Mouse (Mus musculus): ENCODE results near the gene Pycr1. TPM values are rescaled to one million over a fixed set of nuclear protein-coding genes. Genes with fewer than 3 reads are reported as not detected.
A peak's percentile ranks its signal among the peaks of the same experiment; 100 is the strongest.

Gene Pycr1
- total RNA-seq, 2 experiments from 2014 or later: 5.1 to 5.2 TPM

DNA sequence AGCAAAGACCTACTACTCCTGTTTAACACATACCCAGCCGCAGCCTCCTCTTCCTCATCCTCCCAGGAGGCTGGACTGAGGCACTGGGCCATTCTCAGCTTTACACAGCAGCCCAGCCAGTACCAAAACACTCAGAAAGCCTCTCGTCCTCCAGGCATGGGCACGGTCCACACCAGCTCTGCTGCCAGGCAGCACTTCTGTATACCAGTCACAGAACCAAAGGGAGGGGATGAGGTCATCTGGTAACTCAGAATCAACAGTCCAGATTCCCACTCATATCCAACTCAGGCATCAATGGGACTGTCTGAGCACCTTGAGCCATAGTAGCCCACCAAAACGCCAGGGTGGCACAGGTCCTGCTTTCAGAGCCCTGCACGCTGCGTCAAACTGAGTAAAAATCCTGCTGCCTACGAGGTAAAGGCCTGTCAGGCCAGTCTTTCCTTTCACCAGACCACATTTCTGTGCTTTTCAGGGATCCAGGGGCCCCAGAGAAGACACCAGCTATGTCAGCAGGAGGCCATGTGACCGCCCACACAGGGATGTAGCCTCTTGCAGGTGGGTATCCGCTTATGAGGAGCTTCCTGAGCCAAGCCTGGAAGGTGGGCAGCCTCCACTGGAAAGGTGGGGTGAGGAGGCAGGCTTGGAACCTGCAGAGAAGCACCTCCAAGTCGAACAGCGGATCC lies 16.6 kb downstream of the Pycr1 start:
- DNase-seq: no peak

DNA sequence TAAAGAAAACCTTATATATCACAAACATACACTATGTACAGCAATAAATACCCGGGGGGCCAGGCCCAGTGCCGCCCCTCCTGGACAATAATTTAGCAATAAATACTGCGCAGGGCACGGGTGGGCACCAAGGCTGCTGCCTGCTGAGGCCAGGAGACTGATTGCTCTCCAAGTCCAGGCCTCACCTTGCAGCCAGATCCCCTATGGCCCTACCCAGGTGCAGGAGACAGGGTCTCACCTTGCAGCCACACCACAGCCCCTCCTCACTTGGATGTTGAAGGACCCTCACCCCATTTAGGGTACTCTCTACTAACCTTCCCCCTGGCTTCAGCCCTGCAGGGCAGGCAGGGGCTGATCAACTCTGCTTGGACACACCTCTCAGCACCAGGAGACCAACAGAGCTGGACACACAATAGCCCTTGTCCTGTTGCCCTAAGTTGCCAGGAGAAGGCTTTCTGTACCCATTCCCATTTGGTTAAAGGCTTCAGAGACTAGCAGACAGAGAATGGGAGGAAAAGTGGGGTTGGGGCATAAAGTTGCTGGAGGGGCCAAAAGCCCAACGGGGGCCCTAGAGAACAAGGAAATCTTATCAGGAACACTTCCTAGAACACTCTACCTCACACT lies 18.3 kb downstream of the Pycr1 start, which contains the start of gene Sirt7:
Gene Sirt7 (minus strand): TSS at position 89 of the 624 bp plus-strand sequence.
- DNase-seq: no peak

DNA sequence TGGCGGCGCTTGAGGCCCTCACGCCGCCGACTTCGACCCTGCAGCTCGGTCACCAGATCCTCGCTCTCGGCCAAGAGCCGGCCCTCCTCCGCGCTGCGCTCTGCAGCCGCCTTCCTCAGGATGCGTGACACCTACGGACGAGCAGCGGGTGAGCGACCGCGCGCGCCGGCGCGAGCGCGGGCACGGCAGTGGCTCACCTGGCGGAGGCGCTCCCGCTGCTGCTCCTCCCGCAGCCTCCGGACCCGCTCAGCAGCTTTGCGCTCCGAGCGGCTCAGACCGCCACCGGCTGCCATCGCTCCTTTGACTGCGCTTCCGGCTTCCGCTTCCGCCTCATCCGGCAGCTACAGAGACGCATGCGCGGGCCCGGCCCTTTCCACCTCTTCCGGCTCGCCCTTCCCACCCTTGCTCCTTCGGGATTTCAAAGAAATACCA lies 18.9 kb downstream of the Pycr1 start:
- DNase-seq: peak; percentile 92

DNA sequence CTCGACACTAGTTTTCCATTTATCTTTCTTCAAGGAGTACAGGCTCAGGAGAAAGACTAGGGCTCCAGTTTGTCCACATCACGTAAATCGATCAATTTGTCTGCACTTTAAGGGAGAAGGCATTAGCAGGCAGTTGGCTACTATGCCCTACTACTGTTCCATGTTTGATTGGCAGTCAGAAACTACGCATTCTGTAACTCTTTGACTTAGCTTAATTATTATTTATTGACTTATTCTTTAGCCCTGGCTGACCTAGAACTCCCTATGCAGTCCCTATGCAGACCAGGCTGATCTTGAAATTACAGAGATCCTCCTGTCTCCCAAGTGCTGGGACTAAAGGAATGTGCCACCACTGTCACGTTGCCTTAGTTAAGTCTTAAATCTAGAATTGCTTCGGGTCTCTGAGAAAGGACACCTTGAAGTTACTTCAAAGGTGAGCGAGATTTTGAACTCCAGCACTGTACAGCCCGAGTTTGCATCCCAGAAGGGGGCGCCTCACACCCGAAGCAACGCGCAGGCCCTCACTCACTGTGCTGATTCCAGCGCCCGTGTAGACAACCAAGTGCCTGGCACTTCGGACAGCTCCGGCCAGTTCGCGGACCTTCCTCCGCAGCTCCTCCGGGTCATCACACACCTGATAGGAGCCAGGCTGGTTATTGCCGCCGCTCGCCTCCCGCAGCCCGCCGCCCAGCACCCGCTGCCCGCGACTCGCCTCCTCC lies 19.4 kb downstream of the Pycr1 start:
- DNase-seq: peak; percentile 81

DNA sequence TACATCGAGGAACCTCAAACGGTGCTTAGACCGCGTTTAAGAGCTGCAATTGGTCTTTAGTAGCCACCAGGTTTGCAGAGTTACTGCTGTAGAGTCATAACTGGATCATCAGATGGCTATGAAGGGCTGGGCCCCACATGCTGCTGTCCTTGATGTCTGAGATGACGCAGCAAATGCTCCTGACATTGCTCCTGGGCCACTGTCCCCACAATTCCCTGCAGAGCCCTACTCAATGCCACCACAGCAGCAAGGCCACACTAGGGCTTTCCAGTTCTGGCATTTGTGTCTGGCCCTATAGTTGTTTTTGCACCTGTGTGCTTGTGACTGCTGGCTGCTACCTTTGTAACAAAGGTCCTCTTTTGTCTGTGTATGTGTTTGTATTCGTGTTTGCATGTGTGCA lies 20.8 kb downstream of the Pycr1 start:
- DNase-seq: no peak

DNA sequence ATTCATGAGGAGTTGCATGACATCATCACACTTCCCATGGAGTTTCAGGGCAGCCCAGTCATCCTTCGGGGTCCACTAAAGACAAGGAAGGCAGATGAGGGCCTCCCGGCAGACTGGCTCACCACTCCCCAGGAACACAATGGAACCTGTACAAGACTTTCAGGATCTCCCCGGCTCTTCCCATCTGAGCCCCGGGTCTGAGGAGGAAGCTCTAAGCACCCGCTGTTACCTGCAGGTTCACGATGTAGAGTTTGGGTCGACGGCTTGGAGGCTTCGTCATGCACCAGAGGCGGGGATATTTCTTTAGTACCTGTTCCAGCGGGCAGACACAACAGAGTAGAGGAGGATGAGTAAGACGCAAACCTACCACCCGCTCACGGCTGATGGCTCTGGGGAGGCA lies 23.4 kb downstream of the Pycr1 start:
- DNase-seq: no peak

DNA sequence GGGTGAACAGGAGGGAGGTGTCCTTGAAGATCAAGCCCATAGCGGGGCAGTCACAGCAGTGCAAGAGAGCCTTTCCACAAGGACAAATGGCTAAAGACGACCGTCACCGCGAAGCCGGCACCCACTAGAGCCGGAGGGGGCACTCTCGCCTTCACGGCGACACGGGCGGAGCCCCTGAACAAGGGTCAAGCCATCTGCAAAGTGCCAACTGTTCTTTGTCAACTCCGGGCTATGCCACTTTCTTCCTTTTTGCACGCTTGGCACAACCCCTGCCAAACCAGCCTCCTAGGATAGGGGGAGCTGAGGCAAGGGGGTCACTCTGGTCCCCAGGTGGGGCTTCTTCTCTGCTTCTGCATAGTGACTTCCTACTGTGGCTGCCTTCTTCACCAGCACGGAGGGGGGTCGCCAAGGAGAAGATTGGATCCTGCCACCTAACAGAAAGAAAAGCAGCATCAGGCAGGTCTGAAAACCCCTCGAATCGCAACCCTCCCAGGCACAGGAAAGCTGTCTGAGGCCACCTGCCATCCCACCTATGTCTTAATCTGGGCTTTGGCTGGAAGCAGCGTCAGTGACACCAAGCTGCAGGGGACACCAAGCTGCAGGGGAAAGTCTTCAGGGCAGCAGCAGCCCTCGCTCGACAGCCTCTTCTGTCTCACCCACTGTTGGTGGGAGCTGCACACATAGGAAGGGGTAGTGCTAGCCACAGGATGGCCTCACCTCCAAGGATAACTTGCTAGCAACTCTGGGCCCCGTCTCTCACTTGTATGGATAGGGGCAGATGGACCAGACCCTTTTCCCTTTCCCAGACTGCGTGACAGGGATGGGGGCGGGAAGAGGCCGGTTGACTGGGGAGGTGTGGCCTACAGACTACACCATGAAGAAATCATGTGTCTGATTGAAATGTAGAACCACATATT lies 24.7 kb downstream of the Pycr1 start:
- no peak for DNase-seq

DNA sequence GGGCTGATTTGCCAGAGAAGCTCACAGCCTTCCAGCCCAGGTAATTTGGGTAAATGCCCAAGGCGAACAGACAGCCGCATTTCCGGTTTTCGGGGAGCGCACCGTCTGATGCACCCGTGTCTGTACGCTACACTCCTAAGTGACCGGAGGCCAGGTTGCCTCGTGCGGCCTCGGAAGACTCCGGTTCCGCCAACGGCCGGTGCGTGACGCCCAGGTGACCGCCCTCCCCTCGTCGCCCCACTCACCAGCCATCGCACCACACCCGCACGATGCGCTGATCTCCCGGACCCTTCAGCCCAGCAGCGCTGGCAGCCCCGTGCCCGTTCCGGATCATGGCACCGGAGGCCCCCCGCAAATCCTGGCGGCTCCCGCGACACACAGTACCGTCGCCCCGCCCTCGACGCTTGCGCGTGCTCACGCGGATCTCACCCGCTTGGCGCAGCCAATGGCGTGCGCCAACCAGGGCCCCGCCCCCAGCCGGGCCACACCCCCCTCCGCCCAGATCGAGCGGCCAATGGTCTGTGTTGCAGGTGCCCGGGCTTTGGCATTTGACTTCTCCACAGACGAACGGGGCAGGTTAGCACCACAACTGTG lies 26.0 kb downstream of the Pycr1 start, which contains the start of gene Pcyt2:
Gene Pcyt2 (minus strand): TSS at position 418 of the 594 bp plus-strand sequence.
- DNase-seq: peak; percentile 96

DNA sequence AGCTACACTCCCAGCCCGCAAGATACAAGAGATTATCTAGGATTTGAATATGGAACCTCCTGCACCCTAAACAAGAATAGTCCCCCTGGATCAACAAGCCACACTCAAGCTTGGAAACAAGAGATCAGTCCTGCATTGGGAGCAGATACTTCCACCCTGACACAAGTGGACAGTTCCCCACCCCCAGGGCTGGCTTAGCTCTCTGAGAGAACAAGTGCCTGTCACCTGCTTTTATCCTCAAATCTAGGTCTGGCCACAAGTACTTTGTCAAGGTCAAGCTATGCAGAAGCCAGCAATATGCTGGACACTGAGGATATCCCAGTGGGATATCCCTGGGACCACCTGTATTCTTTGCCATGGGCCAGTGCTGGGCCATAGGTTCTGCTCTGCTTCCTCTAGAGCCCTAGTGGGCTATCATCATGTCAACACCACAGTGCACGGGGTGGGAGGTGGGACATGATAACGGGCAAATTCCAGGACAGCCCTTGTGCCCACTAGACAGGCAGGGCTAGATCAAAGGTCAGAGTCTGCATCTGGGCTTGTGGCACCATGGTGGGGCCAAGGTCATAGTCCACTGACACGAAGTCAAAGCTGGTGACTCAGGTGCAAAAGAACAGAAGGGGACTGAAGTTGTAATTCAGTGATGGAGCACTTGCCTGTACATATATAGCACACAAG lies 26.8 kb downstream of the Pycr1 start:
- DNase-seq: no peak

DNA sequence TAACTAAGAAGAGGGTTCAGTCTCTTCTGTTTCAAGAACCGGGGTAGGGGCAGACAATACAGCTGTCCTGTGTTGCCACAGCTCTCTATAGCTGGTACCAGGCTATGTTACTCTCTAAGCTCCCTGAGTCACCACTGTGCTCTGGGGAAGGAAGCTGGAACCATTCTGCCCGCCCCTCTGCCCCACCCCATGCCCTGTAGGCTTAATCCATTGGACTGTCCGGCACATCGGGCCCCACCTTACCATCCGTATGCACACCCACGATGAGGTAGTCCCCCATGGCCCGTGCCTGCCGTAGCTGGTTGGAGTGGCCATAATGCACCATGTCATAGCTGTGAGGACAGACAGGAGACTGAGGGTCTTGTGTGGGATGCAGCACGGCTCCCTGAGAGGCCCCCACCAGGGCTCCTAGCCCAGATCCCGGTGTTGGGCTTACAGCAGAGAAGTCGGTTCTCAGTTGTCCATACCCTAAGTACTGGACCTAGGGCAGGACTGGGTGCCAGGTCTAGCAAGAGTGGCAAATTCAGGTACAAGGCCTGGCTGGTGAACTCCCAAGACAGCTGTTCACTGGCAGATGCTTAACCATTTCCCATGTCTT lies 27.9 kb downstream of the Pycr1 start:
- no peak for DNase-seq

DNA sequence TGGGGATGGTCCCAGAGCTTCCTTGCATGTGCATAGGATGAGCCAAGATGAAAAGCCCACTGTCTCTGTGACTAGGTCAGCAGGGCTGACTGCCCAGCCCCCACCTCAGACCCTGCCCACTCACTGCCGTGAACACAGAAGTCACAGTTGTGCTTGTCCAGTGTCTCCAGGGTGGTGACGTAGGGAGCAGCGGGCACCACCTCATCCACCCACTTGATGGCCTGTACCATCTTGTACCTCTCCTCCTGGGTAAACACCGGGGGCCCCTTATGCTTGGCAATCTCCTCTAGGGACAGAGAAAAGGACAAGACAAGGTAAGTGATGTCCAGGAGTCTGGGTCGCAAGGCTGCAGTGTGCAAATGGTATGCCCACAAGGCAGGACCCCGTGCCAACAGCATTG lies 28.4 kb downstream of the Pycr1 start:
- DNase-seq: no peak

DNA sequence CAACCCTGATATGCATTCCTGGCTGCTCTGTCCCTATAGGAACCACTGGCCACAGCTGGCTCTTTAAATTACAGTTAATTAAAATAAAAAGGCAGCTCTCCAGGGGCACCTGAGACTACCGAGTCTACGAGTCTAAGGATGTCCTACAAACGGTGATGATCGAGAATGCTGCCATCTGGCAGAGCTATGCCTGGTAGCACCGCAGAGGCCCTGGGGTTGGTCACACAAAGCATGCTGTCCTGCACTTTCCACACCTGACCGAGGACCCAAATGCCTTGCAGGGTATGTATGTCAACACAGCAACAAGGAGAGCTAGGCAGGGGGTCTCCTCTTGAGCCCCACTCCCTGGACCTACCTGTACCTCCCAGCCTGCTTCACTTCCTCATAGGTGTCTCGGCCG lies 29.6 kb downstream of the Pycr1 start:
- no peak for DNase-seq

DNA sequence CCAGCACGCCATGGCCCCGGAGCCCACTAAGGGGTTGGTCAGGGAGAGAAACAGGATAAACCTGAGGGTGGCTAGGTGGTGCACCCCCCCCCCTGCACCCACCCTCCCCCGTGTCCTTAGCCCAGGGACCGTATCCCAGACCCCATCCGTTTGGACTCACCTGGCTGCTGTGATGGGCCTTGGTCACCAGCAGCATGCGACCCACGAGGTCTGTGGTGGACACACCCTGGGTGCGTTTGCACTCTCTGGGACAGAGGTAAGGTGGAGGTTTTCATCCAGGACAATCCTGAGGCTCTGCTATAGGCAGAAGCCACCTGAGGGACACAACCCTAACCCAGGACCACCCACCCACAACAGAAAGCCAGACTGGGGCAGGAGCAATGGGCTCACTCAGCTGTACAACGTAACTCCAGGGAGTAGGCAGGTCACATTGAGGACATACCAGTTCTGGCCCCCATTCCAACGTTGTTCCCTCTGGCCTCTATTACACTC lies 30.0 kb downstream of the Pycr1 start:
- no peak for DNase-seq

DNA sequence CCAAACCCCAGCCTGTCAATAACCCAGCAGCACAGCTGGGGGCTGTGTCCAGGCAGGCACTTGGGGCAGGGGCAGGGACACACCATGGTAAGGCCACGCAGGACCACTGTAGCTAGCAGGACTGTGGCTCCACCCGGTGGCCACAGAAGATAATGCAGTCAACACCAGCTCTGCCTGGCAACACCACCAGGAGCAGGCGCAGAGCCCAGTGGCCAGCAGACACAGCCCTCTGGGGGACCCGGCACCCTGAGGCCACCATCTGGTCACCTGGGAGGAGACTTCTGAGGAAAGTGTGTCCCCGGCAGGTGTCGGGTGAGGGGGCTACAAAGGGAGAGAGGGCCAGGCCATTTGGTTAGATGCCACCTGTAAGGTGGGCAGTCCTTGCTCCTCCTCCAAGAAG lies 30.8 kb downstream of the Pycr1 start:
- peak; percentile 87 for DNase-seq

DNA sequence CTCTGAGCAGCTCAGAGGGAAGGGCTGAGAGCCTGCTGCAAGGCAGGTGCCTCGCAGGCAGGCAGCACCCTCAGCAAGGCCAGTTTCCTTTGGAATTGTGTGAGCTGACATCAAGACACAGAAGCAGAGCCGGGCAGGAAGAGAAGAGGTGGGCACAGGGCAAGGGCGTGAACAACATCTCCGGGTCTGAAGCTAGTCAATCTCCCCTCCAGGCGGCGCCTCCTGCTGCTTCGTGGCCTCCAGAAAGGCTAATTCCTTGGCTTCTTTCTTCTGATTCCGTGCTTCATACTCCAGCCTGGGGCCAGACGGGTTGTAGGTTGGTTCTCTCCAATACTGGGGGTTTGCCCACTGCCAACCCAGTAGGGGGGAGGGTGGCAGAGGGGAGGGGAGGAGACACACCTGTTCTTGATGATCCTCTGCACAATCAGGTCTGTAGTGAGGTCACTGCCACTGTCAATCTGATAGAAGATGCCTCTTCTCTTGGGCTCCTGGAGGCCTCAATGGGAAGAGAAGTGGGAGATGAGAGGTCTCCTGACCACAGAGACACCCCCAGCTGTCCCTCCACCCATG lies 33.0 kb downstream of the Pycr1 start:
- DNase-seq: no peak

DNA sequence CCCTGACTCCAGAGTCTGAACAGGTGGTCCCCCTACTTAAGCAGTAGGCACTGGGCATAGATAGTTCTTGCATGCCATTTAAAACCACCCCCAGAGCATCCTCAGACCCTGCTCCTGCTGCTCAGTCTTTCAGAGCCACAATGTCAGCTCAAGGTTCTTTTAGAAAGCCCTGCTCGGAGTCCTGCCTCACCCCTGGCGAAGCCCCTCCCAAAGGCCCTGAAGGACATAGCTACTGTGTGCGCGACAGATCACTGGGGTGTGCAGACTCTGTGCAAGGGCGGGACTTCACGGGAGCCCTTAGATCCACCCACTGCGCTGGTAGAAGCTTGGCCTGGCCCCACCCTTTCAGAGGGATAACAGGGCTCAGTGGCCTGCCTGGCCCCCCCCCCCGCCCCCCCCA lies 34.3 kb downstream of the Pycr1 start:
- peak; percentile 63 for DNase-seq

DNA sequence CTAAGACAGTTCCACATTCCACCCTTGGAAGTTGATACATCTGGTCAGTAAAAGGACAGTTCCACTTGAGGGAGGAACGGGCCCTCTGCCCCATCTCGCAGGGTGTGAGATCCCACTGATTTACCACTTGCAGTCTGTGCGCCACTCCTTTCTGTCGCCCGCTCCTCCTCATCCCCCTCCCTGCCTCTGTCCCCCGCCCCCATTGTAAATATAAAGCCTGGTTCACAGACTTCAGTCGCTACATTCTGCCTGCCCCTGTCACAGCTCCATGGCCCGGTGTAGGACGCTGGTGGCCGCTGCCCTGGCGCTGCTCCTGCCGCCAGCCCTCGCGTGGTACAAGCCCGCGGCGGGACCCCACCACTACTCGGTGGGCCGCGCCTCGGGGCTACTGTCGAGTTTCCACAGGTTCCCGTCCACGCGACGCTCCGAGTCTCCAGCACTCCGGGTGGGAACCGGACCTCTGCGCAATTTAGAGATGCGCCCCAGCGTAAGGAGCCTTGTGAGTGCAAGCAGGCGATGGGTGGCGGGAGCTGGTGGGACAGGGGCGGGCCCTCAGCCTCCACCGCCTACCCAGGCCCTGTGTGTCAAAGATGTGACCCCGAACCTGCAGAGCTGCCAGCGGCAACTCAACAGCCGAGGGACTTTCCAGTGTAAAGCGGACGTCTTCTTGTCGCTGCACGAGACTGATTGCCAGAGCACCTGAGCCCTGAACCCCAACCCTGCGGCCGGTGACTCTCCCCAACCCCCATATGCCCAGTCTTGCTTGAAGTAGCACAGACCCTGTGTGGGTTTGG lies 35.1 kb downstream of the Pycr1 start, which contains the start of gene Npb:
Gene Npb (plus strand): TSS at position 237 of the 794 bp plus-strand sequence.
- DNase-seq: no peak

DNA sequence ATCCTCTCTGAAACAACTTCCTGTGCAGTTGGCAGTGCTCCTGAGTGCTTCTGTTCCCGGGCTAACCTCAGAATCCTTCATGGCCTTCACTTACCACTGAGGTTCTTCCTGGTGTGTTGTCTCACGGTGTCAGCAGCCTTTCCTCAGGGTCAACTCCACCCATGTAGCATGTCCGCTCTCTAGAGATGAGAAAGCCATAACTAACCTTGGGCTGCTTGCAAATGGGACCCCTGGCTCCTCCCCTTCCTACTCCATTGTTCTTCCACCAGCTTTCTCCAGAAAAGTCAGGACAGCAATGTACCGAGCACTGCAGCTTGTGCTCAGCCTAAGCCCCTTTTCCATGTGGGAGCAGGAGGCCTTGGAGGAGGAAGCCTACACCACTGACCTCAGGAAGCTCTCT lies 36.8 kb downstream of the Pycr1 start:
- DNase-seq: no peak

DNA sequence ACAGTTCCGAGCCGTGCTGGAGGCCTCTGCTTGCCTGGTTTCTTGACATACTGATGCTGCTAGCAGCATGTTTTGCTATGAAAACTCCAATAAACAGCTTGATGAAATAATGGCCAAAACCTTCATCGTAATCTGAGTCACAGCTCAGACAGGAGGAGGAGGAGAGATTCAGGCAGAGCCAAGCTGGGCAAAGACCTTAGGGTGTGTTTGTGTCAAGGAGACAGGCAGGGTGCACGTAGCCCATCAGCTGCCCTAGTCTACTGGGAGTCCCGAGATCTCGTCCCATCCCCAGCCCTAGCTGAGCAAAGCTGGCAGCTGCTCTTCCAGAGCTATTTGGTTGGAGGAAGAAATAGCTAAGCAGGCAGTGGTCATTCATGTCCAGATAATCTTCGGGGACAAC lies 37.9 kb downstream of the Pycr1 start:
- DNase-seq: no peak
